Mouse (Mus musculus): ENCODE measurements around the gene Tcf7l1.

- no peak for TF ChIP-seq RAD21 (IDR thresholded peaks at IDR 0.05; ENCODE audit: low read depth, low read length)
- TF ChIP-seq MYC (IDR thresholded peaks at IDR 0.05; ENCODE audit: low read depth, low read length), result no peak
- no peak for TF ChIP-seq EP300 (IDR thresholded peaks at IDR 0.05; ENCODE audit: low read depth in 1 of 2, low read length in 2 of 2)
- no peak for TF ChIP-seq GATA1 (IDR thresholded peaks at IDR 0.05; ENCODE audit: low read depth, low read length)
- no peak for TF ChIP-seq POLR2A (IDR thresholded peaks at IDR 0.05; ENCODE audit: control insufficient read depth in 1 of 2, insufficient read depth in 1 of 2, low read depth in 1 of 2, low read length in 2 of 2, poor library complexity in 1 of 2)
- no peak for TF ChIP-seq CTCF (IDR thresholded peaks at IDR 0.05 in 2 of 3, conservative IDR thresholded peaks at IDR 0.05 in 1 of 3; ENCODE audit: control insufficient read depth in 1 of 3, insufficient read depth in 1 of 3, low read depth in 2 of 3, low read length in 3 of 3, poor library complexity in 1 of 3, severe bottlenecking in 1 of 3)
- no peak for TF ChIP-seq MXI1 (IDR thresholded peaks at IDR 0.05; ENCODE audit: low read depth, low read length)
- TF ChIP-seq ZNF384 (IDR thresholded peaks at IDR 0.05; ENCODE audit: low read depth, low read length), result no peak
These were observed 45.4 kb downstream of the Tcf7l1 start for GRCm38 (mm10) chr6:72743624-72744041.
